Mouse (Mus musculus): ENCODE data around the gene 2610301B20Rik.
"Not testable (repeated sequence)": the region's sequence is repeated elsewhere in the genome, so short reads cannot be mapped to it uniquely, and the experiment has no call there.

Gene 2610301B20Rik

DNA sequence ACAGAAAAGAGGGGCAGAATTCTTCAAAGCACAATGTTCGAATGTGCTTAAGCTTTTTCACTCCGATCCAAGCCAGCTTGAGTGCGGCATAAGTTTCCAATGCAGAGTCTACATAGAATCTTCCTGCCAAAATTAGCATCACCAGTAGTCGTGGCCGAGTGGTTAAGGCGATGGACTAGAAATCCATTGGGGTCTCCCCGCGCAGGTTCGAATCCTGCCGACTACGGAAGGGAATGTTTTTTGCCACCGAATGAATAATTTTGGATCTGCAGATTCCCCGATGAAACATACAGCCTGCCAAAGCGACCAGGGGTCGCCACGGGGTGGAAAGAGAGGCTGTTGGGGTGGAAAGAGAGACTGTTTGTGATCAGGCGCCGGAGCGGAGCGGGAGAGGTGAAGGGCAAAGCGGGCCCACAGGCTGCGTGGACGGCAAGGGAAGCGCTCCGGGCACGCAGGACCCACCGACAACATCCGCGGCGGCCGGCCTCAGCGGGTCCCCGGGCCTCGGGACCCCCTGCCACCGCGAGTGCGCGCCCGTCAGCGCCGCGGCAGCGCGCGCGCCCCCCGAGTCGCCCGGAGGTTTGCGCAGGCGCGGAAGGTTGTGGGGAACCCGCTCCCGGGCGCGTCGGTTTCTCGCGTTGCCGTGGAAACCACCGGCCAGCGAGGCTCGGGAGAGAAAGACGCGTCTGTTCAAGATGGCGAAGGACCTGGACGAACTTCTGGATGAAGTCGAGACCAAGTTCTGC lies at the start of gene 2610301B20Rik:
2610301B20Rik (plus strand) TSS at position 579 of the 746 bp plus-strand sequence.
- peak; percentile 96 to 97 for DNase-seq

DNA sequence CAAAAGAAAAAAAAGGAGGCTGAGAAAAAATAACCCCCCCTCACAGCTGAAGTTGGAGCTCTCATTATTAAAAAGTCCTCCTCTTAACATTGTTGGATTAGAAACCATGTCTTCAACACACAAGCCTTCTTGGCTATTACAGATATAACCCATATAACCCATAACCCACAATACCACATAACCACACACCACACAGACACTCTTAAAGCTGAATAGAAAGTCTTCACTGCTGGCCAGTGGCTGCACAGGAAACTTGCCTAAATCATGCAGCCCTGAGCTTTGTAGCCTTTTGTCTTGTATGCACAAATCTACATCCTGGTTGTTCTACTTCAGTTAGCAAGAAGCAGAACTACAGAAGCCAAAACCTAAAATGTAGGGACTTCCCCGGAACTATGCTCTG lies 41.0 kb upstream of the 2610301B20Rik start:
- no peak for DNase-seq

DNA sequence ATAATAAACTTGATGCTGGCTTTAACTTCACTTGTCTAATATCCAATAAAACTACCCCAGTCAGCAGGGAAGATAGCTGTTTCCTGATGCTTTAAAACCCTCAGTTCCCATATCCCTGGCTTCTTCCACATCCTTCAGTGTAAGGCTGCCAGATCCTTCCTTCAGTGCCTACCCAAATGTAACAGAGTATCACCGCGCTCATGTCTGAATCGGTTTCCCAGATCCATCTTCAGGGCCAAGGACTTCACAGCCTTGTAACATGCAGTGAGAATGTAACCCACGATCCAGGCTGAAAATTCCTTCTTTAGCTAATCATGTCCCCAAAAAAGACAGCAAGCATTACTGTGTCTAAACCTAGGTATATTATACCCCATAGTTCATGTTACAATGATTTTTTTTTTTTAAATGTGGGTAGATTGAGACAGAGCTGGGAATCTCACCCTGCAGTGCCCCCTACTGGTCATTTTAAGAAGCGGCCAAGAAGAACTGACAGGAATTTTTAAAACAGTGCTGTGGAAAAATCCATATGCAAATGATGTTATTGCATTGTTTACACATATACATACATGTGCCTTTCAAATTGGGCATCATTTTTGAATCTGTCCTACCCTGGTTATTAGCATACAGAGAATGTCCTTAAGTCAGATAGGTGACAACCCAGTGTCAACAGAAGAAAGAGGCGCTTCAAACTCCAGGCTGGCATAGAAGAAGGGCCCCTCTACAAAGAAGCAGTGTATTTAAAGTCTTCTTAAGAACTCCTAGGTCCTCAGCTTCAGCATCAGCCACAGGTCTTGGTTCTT lies 38.8 kb upstream of the 2610301B20Rik start:
- peak; percentile 49 to 50 for DNase-seq

DNA sequence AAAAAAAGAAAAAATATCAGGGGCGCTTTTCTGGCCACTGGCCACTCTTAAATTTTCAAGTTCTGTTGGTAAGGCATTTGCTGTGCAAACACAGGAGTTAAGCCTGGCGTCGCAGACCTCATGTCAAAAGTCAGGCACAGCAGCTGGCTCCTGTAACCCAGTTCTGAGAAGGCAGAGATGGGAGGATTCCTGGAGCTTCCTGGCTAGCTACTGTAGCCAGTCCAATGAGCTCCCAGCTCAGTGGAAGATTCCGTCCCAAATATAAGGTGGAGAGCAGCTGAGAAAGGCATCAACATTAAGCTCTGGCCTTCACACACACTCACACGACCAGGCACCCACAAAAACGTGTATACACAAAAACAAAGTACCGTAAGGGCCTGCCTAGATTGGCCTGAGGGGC lies 28.4 kb upstream of the 2610301B20Rik start:
- peak; percentile 20 to 25 for DNase-seq

DNA sequence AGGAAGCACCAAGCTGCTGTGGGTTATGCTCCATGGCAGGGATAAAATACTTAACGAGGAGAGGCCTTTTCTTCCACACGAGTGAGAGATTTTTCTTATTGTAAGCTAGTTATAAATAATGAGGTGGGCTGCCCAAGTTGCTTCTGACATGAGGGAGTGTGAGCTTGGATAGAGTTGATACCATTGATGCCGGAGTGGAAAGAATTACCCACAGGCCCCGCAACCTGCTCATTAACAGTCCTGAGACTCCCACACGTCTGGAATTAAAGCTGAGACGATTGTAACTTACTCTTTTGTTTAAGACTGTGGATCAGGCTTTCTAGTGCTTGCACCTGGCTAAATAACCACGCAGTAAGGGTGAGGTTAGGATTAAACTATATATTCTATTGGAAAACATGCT lies 24.5 kb upstream of the 2610301B20Rik start:
- DNase-seq = no peak

DNA sequence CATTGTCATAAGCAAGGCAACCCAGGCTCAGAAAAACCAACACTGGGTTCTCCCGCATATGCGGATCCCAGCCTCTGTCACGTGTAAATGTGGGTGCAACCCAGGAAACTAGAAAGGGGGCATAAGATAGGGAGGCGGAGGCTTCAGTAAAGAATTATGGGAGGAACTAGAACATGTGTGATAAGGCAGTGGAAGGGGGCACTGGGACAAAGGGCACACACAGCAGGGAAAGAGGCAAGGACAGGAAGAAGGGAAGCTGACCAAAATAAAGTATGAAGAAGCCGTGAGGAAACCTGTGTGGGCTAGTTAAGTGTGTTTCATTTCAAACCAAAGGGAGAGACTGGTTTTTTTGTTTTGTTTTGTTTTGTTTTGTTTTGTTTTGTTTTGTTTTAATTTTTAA lies 23.3 kb upstream of the 2610301B20Rik start:
- no peak for DNase-seq

DNA sequence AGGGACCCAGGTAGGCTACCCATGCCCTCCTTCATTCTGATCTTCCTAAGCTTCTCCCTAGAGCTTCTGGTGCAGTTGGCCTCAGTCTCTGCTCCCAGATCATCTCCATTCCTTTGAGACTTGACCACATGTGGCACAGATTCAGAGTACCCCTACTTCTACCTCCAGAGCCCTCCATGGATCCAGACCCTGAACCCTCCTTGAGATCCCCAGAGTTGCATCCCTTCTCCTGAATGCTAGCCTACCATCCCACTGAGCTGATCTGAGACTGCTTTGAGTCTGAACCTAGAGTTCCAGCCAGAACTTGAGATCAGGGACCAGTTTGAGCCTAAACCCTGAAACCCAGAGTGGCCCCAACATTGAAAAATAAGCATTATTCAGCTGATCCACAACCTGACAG lies 15.1 kb upstream of the 2610301B20Rik start:
- DNase-seq = no peak

DNA sequence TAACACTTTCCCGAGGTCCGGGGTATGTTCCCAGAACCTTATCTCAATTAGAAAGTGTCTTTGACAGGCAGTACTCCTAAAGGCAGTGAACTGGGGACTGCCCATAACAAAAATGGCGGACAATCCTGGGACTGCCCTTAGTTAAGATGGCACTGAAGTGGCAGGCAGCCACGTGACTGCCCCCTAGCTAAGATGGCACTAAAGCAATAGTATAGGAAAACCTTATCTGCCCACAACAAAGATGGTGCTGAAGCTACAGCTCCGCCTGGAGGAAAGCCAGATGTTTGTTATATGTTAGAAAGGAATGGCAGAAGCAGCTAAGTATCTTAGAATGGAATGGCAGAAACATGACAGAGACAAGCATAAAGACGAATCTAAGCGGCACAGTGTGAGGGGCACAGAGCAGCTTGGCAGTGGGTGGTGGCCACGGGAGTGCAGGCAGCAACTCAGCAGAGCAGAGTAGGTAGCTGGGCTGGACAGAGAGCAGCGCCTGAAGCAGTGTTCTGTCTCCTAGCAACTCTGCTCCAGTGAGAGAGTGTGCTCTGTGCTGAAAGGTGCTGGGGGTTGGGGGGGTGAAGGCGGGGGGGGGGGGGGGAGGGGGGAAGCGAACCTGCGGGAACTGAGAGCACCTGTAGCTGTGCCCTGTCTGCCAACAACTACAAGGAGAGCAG lies 14.3 kb upstream of the 2610301B20Rik start:
- peak in 1 of 2 experiments; percentile 25 for DNase-seq

DNA sequence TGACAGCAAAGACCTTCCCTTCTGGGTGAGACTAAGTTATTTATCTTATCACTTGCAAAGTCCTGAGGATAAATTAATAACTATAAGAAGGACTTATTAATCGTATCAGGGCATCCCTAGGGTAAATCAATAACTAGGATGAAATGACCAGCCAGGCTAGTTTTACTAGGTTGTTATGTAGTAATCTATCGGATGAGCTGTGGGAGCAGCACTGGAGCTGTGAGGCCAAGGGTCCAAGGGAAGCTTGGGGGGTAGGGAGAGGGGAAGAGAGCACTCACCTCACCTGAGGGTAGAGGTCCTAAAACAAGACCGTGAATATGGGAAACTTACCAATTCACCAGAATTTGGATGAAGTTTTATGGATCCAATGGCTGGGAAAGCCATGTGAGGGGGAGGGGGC lies 13.5 kb upstream of the 2610301B20Rik start:
- no peak for DNase-seq

DNA sequence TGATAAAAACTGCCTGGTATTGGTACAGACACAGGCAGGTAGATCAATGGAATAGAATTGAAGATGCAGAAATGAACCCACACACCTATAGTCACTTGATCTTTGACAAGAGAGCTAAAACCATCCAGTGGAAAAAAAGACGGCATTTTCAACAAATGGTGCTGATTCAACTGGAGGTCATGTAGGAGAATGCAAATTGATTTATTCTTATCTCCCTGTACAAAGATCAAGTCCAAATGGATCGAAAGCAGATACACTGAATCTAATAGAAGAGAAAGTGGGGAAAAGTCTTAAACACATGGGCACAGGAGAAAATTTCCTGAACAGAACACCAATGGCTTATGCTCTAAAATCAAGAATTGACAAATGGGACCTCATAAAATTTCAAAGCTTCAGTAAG lies 11.4 kb upstream of the 2610301B20Rik start:
- not testable (repeated sequence) for DNase-seq

DNA sequence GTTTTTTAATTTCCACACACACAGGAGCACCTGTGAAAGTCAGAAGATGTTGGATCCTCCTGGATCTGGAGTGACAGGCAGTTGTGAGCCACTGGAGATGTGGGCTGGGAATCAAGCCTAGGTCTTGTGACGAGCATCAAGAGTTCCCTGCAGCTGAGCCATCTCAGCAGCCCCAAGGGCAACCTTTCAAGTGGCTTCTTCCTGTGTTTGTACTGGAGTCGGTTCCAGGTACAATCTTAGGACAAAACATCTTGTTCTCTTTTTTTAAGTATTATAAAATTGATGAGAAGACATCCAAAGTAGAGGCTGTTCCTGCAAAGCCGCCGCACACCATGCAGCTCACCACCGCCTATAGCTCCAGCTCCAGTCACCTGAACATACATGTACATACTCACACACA lies 2.1 kb upstream of the 2610301B20Rik start:
- DNase-seq = no peak

DNA sequence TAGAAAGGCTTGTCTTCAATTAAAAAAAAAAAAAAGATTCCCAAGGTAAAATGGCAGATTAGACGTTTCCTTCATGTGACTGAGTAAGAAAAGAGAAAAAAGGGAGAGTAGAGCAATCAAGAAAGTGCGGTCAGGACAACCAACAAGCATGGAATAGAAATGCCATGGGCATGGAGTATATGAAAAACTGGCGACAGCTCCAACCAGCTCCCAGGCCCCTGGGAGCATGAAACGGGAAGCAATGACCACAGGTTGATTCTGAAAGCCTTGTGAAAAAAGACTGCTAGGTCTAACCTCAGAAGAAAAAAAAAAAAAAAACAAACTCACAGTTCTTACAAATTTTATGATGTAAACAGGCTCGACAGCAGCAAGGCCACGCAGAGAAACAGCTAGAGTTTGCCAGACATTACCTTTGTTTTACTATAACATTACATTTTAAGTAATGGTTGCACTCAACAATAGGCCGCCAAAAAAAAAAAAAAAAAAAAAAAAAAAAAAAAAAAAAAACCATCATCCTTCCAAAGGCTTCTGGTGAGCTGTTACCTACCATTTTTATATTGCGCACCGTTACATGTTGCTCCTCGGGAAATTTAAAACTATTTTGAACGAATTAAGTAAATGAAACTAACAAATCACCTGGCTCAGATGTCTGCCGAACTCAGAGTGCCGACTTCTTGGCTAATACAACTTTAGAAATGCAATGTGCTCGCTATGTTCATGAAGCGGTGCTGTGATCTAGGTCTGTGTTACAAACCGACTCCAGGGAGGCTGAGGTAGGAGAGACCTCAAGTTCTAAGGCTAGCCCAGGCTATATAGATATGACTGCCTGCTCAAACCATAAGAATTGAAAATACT lies 1.4 kb upstream of the 2610301B20Rik start:
- peak in 1 of 2 experiments; percentile 15 for DNase-seq

DNA sequence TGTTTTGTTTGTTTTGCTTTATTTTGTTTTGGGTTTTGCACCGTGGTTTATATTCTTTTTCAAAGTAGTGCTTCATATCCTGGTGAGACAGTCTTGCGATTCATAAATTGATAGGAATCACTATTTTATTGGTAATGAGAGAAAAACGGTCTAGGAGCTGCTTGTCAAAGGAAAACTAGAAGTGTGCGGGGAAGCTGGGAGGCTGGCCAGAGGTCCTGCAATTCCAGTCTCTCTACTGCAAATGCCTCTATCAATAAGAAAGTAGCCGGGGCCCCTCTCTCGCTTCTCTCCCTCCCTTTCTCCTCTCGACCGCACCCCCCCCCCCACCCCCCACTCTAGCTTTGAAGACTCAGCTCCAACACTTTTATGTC lies 764 bp upstream of the 2610301B20Rik start:
- peak; percentile 63 to 73 for DNase-seq

DNA sequence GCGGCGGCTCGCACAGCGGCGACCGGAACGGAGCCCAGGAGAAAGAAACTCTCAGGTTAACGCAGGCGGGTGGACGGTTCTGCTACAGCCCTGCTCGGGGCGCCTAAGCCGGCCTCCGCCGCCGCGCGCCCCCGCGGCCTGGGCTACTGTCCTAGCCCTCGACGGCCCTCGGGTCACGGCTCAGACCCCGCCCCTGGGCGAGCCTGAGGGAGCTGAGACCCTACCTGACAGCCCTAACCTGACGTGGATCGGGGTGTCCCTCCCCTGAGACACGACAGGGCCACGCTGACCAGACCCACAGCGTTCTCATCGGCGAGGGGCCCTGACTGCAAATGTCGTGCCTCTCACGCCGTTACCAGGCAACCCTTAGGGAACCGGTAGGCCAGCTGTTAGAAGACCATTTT lies 422 bp downstream of the 2610301B20Rik start:
- peak; percentile 66 to 78 for DNase-seq

DNA sequence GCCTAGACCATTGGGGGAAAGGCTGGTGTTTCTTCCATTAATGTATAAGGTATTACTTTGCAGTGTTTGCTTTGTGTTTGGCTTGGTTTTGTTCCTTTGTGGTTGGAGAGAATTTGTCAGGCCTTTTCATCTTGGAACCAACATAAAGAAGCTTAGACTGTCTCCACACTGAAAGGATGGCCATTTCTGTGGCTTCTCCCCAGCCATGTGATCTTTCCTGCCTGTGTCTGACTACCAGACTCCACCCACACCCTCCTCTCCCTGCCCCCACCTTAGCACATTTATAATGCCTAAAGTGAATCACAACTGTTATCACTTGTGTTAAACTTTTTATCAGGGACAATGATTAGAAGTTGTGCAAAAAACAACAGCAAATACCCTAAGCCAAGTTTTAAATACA lies 1.1 kb downstream of the 2610301B20Rik start:
- peak; percentile 24 to 49 for DNase-seq

DNA sequence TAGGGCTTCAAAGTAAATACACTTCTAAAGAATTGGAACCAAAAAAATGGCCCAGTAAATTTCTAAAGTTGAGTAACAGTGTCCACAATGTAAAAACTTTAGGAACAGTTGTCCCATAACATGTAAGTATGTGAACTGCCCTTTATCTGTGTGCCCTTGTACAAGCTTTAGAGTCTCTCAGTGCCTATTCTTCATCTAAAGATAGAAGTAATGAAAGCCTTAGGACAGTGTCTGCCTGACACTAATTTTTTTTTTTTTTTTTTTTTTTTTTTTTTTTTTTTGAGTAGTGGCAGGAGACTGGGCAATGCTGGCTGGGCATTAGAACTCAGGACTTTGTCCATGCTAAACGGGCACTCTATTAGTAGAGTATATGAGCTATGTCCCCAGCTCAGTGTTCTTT lies 2.8 kb downstream of the 2610301B20Rik start:
- DNase-seq = no peak

DNA sequence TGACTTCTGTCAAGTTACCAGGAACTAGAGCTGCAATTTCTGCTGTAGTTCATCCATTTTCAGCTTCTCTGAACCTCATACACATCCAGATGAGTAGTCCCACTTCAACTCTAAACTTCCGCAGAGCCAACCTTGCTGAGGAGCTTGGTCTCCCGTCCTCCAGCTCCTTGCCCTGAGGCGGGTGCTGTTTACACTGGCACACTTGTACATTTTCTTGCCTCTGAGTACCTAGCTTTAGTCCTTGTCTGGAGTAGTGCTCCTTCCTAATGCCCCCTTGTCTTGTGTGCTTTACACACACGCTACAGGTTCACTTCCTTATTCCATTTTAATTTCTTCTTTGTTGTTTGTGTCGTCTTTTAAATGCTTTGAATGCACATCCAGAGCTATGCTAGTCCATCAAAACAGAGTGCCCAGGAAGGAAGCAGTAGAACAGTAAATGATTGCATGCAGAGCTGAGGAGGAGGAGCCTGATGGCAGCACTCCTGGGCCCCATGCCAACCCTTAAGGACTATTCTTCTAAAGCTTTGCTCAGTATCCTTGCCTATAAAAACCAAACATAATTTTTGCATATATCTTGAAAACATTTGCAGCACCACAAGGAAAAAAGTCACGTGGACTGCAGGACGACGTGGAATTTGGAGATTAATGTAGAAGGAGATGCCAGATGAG lies 9.6 kb downstream of the 2610301B20Rik start:
- peak in 1 of 2 experiments; percentile 14 for DNase-seq

DNA sequence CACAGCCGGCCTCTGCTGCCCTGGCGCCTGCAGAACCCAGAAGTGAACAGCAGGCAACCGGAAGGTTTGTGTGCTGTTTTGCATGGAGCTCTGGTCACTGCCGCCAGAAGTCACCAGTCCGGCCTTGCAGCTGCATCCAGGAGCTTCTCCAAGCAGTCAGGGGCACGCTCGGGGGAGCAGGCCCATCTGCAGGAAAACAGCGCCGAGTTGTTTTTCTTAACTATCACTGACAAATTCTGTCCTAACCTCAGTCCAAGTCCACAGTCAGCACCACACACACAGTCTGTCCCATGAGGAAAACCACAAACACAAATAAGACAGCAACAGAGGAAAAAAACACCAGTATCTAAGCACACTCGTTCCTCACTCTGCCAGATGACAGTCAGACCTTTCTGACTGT lies 14.5 kb downstream of the 2610301B20Rik start:
- DNase-seq = no peak

DNA sequence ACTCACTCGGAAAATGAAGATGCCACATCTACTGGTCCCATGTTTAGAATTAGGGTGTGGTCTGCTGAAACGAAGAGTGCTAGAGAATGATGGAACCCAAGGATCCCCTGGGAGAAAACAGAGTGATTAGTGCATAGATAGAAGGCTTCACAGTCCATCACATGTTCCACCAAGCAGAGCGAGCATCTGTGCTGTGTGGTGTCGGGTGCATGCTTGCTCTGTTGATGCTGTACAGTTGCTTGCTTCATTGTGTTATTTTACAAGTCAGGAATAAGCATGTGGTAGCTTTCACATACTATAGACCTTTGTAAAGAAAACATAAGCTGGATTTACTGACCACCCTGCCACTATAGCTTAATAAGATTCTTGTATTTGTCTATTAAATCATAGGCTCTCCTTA lies 22.0 kb downstream of the 2610301B20Rik start:
- DNase-seq = no peak

DNA sequence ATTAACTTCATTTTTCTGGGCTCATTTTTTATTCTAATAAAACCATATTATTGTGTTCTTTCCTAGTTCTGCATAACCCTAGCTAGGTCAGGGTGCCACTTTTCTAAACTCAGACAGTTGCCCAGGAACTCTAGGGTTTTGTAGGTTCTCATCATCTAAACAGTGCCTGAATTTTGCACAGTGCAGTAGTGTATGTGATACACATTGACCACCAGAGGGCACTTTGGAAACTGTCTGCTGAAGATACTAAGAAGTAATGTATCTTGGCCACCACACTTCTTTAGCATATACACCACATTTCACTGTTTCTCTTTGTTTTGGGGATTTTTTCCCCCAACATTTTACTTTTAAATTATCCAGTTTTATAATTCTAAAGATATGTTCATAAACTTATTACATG lies 22.6 kb downstream of the 2610301B20Rik start:
- DNase-seq = no peak

DNA sequence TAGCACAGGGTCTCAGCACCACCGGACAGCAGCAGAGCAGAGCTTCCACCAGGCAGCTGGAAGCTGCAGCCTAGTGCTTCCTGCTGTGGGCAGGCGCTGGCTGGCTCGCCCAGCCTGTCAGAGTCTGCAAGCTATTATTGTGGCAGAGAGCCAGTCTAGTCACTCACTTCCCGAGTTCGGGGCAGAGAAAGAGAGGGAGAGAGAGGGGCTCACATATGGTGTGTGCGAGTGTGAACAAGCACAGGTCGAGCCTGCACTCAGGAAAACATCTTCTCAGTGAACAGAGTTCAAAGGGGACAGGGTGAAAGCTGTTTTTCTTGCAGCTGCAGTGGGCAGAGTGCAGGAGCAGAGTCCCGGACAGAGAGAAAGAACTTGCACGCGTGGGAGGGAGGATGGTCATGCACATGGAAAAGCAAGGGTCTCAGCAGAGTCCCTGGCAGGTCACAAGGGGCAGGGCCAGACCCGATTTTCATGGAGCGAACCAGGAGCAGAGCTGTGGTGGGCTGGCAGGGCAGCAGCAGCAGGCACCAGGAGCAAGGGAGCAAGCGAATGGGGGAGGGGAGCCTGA lies 31.0 kb downstream of the 2610301B20Rik start:
- peak in 1 of 2 experiments; percentile 36 for DNase-seq

DNA sequence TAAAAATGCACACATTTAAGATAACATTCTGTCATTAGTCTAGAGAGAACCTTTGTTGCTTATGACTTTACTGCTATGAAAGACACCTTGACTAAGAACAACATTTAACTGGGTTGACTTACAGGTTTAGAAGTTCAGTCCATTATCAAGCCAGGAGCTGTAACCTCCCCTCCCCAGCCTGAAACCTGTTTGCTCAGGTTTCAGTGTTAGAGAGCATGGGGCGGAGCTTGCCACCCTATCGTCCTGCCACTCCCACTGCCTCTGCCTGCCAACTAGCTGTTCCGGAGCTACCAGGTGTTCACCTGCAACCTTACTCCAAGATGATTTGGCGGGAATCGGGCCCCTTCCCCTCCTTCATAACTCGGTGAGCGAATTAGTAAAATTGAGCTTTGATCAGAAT lies 37.1 kb downstream of the 2610301B20Rik start:
- not testable (repeated sequence) for DNase-seq
